Mouse (Mus musculus) mature B cell (primary cell): ENCODE data around the gene Wnt2b.

ENCODE experiments used
- in situ Hi-C: fragments of 300-500 bp; cut with MboI; formaldehyde crosslinking; loops from 2 replicates; pipeline ENCODE4 v1.14.3; 2019

Wnt2b gene

GRCm38 (mm10) chr3:104961066-104962059, at the start of gene Wnt2b:
TSS of gene Wnt2b (minus strand) at chr3:104961921.
- in situ Hi-C loops, result no loop called here

- in situ Hi-C loops, result no loop called here
Measured at GRCm38 (mm10) chr3:105010681-105011339, 49.1 kb upstream of the Wnt2b start.

GRCm38 (mm10) chr3:105008070-105008469, 46.3 kb upstream of the Wnt2b start:
- in situ Hi-C loops, result no loop called here

GRCm38 (mm10) chr3:105006101-105006500, 44.4 kb upstream of the Wnt2b start:
- in situ Hi-C loops, result no loop called here

GRCm38 (mm10) chr3:105005561-105006065, 43.9 kb upstream of the Wnt2b start:
- in situ Hi-C loops, result no loop called here

GRCm38 (mm10) chr3:105005011-105005410, 43.3 kb upstream of the Wnt2b start:
- in situ Hi-C loops, result no loop called here

- in situ Hi-C loops, result no loop called here
Measured at GRCm38 (mm10) chr3:105003960-105004463, 42.3 kb upstream of the Wnt2b start.

GRCm38 (mm10) chr3:105001374-105001773, 39.7 kb upstream of the Wnt2b start:
- in situ Hi-C loops, result no loop called here

GRCm38 (mm10) chr3:105000561-105000960, 38.8 kb upstream of the Wnt2b start:
- in situ Hi-C loops, result no loop called here

- in situ Hi-C loops, result no loop called here
Measured at GRCm38 (mm10) chr3:104997563-104997962, 35.8 kb upstream of the Wnt2b start.

- in situ Hi-C loops, result no loop called here
Measured at GRCm38 (mm10) chr3:104995707-104996106, 34.0 kb upstream of the Wnt2b start.

- in situ Hi-C loops, result no loop called here
Measured at GRCm38 (mm10) chr3:104994415-104994841, 32.7 kb upstream of the Wnt2b start.

- in situ Hi-C loops, result no loop called here
Measured at GRCm38 (mm10) chr3:104993800-104994199, 32.1 kb upstream of the Wnt2b start.

GRCm38 (mm10) chr3:104992709-104993388, 31.1 kb upstream of the Wnt2b start:
- in situ Hi-C loops, result no loop called here

GRCm38 (mm10) chr3:104991703-104992102, 30.0 kb upstream of the Wnt2b start:
- in situ Hi-C loops, result no loop called here

- in situ Hi-C loops, result no loop called here
Measured at GRCm38 (mm10) chr3:104987884-104988283, 26.2 kb upstream of the Wnt2b start.

GRCm38 (mm10) chr3:104979735-104980134, 18.0 kb upstream of the Wnt2b start:
- in situ Hi-C loops, result no loop called here

- in situ Hi-C loops, result no loop called here
Measured at GRCm38 (mm10) chr3:104967548-104968300, 6.0 kb upstream of the Wnt2b start.

GRCm38 (mm10) chr3:104965991-104966554, 4.4 kb upstream of the Wnt2b start:
- in situ Hi-C loops, result no loop called here

- in situ Hi-C loops, result no loop called here
Measured at GRCm38 (mm10) chr3:104965070-104965855, 3.5 kb upstream of the Wnt2b start.
